Mouse (Mus musculus) megakaryocyte progenitor cell, adult 5-6 weeks (primary cell): ENCODE data around the gene Sult2a6. TPM values are rescaled to one million over a fixed set of nuclear protein-coding genes. Genes with fewer than 3 reads are reported as not detected.

Experiments used
- ATAC-seq: replicated peaks from 2 replicates; pipeline ENCODE4 v1.8.0; 2016; ENCODE audit warnings: mild to moderate bottlenecking, moderate TSS enrichment, inconsistent platforms; ENCODE audit not compliant: poor library complexity
- total RNA-seq, 2 experiments: library from RNA; stranded (forward) in 1 of 2; stranded (reverse) in 1 of 2; fragments of 157-497, 149-512 nt in 1 of 2; fragments of 200-1000 nt in 1 of 2; gene quantifications; 2 replicates each; pipeline versions ENCODE4 v1.2.3 to v1.2.4; 2015 to 2017

Gene Sult2a6
- total RNA-seq (2015) (not detected in 2 replicates), total RNA-seq (2017) (not detected in 2 replicates)

GRCm38 (mm10) chr7:14254770-14255169 lies at the start of gene Sult2a6:
Gene Sult2a6 (minus strand): TSS chr7:14254870.
- no peak for ATAC-seq

- ATAC-seq: no peak
These were observed 39.4 kb downstream of the Sult2a6 start for GRCm38 (mm10) chr7:14215231-14215630.

- ATAC-seq: no peak
These were observed 51.3 kb downstream of the Sult2a6 start for GRCm38 (mm10) chr7:14203417-14203816.

GRCm38 (mm10) chr7:14202487-14202886 lies 52.2 kb downstream of the Sult2a6 start:
- no peak for ATAC-seq

Other genes starting within 250 kb of the Sult2a6 start
- gene Sult2a3, start 131.8 kb downstream of the Sult2a6 start, total RNA-seq (2015): not detected in 2 replicates
- not detected in 2 replicates for gene Sult2a3, start 131.8 kb downstream of the Sult2a6 start, total RNA-seq (2017)
- not detected in 2 replicates for gene Obox8, start 78.7 kb upstream of the Sult2a6 start, total RNA-seq (2015)
- gene Obox8, start 78.7 kb upstream of the Sult2a6 start, total RNA-seq (2017): not detected in 2 replicates
- not detected in 2 replicates for gene Sult2a8, start 191.9 kb upstream of the Sult2a6 start, total RNA-seq (2015)
- gene Sult2a8, start 191.9 kb upstream of the Sult2a6 start, total RNA-seq (2017): not detected in 2 replicates
- gene Sult2a7, start 239.4 kb upstream of the Sult2a6 start, total RNA-seq (2015): not detected in 2 replicates
- gene Sult2a7, start 239.4 kb upstream of the Sult2a6 start, total RNA-seq (2017): not detected in 2 replicates